Mouse (Mus musculus): ENCODE measurements around the gene Thbs3.

GRCm38 (mm10) chr3:89210731-89211130, 4.2 kb upstream of the Thbs3 start:
- TF ChIP-seq CTCF (IDR thresholded peaks at IDR 0.05; ENCODE audit: insufficient read depth, low read length), result no peak
- no peak for TF ChIP-seq POLR2A (IDR thresholded peaks at IDR 0.05; ENCODE audit: borderline replicate concordance, extremely low read depth, low read depth, low read length)

All from lung, adult 2 months (tissue).